Mouse (Mus musculus) heart, embryonic 14.5 days (tissue): ENCODE results near the gene D630045J12Rik. TPM values are rescaled to one million over a fixed set of nuclear protein-coding genes. Genes with fewer than 3 reads are reported as not detected.

Experiments
- ATAC-seq: fragments of 200-750 bp; cut with Nextera tagmentation; 2 replicates; pipeline ENCODE4 v1.8.0; 2017; ENCODE audit warnings: low read depth, moderate TSS enrichment; ENCODE audit not compliant: insufficient number of reproducible peaks, insufficient read depth, low FRiP score
- H3K27ac ChIP-seq, 2 experiments: fragments of 200-500 bp in 1 of 2; fragments of 300-500 bp in 1 of 2; sonication (generic) in 1 of 2; replicated peaks in 1 of 2; 2 replicates each; pipeline ENCODE4 v1.5.1; 2012 to 2014; ENCODE audit warnings: low read depth in 2 of 2, low read length in 2 of 2, control low read depth in 1 of 2, mild to moderate bottlenecking in 1 of 2, mixed read lengths in 1 of 2; ENCODE audit not compliant: control insufficient read depth in 1 of 2, insufficient read depth in 1 of 2
- H3K27me3 ChIP-seq: fragments of 300-500 bp; sonication (generic); 2 replicates; pipeline ENCODE4 v1.6.1; 2014; ENCODE audit warnings: mild to moderate bottlenecking, low read length, control low read depth; ENCODE audit not compliant: control insufficient read depth, insufficient read depth
- H3K36me3 ChIP-seq: fragments of 300-500 bp; sonication (generic); 2 replicates; pipeline ENCODE4 v1.6.1; 2014; ENCODE audit warnings: mild to moderate bottlenecking, control low read depth, low read length, mixed read lengths; ENCODE audit not compliant: control insufficient read depth, insufficient read depth
- H3K4me1 ChIP-seq, 2 experiments: fragments of 200-500 bp in 1 of 2; fragments of 300-500 bp in 1 of 2; sonication (generic) in 1 of 2; 2 replicates each; pipeline ENCODE4 v1.6.1; 2012 to 2014; ENCODE audit warnings: low read length in 2 of 2, control low read depth in 1 of 2, mixed read lengths in 1 of 2; ENCODE audit not compliant: control insufficient read depth in 2 of 2, insufficient read depth in 2 of 2
- H3K4me2 ChIP-seq: fragments of 300-500 bp; sonication (generic); 2 replicates; pipeline ENCODE4 v1.6.1; 2014; ENCODE audit warnings: mild to moderate bottlenecking, low read length
- H3K4me3 ChIP-seq, 2 experiments: fragments of 200-500 bp in 1 of 2; fragments of 300-500 bp in 1 of 2; sonication (generic) in 1 of 2; 2 replicates each; pipeline ENCODE4 v1.5.1; 2012 to 2014; ENCODE audit warnings: low read length in 2 of 2, mild to moderate bottlenecking in 2 of 2, control low read depth in 1 of 2, low read depth in 1 of 2, moderate library complexity in 1 of 2; ENCODE audit not compliant: control insufficient read depth in 1 of 2, insufficient read depth in 1 of 2
- H3K9ac ChIP-seq: fragments of 300-500 bp; sonication (generic); 2 replicates; pipeline ENCODE4 v1.6.1; 2014; ENCODE audit warnings: mild to moderate bottlenecking, low read length
- H3K9me3 ChIP-seq: fragments of 300-500 bp; sonication (generic); 2 replicates; pipeline ENCODE4 v1.6.1; 2016; ENCODE audit warnings: low read length, control low read depth; ENCODE audit not compliant: control insufficient read depth
- WGBS: fragments of 180-500 bp; shearing (Covaris S2); extraction: QIAGEN DNeasy Blood & Tissue Kit; methylation state at CpG from one replicate; pipeline ENCODE4 v1.1.7; 2014; 5-methylcytosine and 5-hydroxymethylcytosine counted together
- polyA plus RNA-seq: library from polyadenylated mRNA; unstranded; fragments of >200 nt; fragmentation: Nextera tagmentation; extraction: Ambion mirVana; gene quantifications from 2 replicates; pipeline ENCODE4 v1.2.1, GENCODE M21; 2014

D630045J12Rik gene
- polyA plus RNA-seq, 1 experiment from 2014 or later, result 1.9 TPM

DNA sequence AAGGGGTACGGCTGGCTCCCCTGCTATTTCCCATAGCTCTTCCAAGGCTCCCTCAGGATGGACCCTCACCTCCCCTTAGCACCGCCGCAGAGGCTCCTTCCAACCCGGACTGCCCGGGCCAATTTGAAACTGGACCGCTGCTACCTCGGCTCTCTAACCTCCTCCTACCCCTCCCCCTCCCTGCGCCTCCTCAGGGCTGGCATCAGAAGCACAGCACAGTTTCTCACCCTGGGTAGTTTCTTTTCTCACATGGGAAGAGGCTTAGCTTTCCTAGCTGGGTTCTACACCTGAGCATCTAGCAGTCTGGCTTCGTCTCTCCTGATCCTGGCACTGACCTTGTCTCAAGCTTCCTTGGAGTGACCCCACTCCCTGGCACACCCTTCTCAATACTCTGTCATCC lies 143.9 kb downstream of the D630045J12Rik start:
- Histone ChIP-seq H3K9ac (no peak overlapping the region), H3K36me3 (no peaks in the 10 kb centered on the region), H3K9me3 (no peaks in the 10 kb centered on the region), H3K27me3 (0 out of 2 replicates have a peak, but pooled peaks cover 3% of the 10 kb centered on the region), H3K4me3 (no peak overlapping the region), H3K27ac (no peak overlapping the region), H3K4me1 (peaks cover 0 to 2% of the 10 kb centered on the region in 2 experiments; a peak in 1 of 4 replicates), H3K4me2 (peak overlapping the region; percentile 40)
- ATAC-seq, result no peak
- WGBS, result 17% methylated on average over 9 of the region's 9 CpGs

DNA sequence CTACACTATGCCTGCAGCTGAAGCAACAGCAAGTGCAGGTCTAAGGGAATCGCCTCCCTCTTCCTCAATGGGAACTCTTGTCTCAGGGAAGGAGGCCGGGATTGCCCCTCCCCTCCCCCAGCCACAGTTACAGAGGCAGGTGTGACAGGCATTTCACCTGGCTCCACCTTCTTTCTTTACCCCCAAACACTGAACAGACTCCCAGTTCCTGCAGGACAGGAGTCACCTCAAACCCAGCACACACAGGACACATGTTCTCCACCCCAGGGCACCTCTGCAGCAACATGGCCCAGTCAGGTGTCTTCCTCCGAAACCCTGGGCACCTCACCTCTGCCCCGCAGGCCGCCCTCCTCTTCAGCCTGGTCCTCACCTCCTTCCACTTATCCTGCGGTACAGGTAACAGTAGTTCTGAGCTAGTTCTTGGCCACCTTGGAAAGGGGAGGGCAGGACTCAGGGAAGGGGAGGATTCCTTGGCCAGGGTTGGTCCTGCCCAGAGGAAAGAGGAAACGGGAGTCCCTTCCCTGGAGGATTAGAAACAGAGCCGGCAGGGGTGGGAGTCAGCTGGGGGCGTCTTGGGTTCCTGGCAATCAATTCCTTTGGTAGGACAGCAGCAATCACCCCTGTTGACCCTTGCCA lies 144.5 kb downstream of the D630045J12Rik start, which contains the start of gene Tmem213:
Gene Tmem213, plus strand, starts transcription at position 96 of the 636 bp plus-strand sequence.
- no peak within 1 kb of the TSS for H3K9ac ChIP-seq
- no peaks in the 10 kb centered on the region for H3K9me3 ChIP-seq
- H3K4me3 ChIP-seq, result no peak within 1 kb of the TSS
- peak within 1 kb of the TSS; percentile 40 for H3K4me2 ChIP-seq
- ATAC-seq, result no peak
- 0 out of 2 replicates have a peak, but pooled peaks cover 3% of the 10 kb centered on the region for H3K27me3 ChIP-seq
- no peak within 1 kb of the TSS for H3K27ac ChIP-seq
- no peaks in the 10 kb centered on the region for H3K36me3 ChIP-seq
- H3K4me1 ChIP-seq, result peaks cover 0 to 2% of the 10 kb centered on the region in 2 experiments; a peak in 1 of 4 replicates
- 35% methylated on average over 9 of the region's 9 CpGs for WGBS

DNA sequence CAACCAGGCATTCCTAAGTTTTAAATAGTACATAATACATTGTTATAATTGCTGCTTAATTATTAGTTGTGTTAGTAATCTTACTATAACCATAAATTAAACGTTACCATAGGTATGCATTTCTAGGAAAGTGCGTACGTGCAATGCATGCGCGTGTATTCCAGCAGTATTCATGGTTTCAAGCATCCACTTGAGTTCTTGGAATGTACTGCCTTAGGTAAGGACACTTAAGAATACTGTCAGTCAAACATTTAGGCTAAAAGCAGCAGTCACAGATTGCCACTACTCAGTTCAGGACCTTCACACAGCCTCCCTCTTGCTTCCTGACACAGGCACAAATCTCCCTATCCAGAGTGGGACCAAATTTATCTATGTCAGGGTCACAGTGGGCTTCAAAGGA lies 145.4 kb downstream of the D630045J12Rik start:
- Histone ChIP-seq H3K4me2 (no peak overlapping the region), H3K4me1 (peaks cover 0 to 4% of the 10 kb centered on the region in 2 experiments; a peak in 1 of 4 replicates), H3K4me3 (no peak overlapping the region), H3K27me3 (0 out of 2 replicates have a peak, but pooled peaks cover 3% of the 10 kb centered on the region), H3K36me3 (no peaks in the 10 kb centered on the region), H3K9ac (no peak overlapping the region), H3K9me3 (no peaks in the 10 kb centered on the region), H3K27ac (no peak overlapping the region)
- ATAC-seq, result no peak
- WGBS, result 74% methylated on average over 5 of the region's 5 CpGs

DNA sequence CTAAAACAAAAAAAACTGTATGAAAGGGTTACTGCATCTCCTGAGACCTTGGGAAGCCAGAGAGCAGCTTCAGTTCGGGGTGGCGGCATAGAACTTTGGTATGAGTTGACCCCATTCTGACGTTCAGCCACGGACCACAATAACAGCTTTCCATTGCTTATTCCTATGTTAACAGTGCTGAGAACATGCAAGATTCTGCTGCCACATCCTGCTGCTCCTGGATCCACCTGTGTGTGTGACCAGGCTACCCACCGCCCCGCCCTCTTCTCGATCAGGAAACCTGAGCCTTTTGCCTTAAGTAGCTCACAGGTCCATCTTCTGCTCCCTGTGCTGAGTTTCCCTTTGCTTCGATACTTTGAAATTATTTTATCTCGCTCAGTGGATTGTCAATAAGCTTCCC lies 147.9 kb downstream of the D630045J12Rik start:
- peaks cover 0 to 4% of the 10 kb centered on the region in 2 experiments; a peak in 1 of 4 replicates for H3K4me1 ChIP-seq
- H3K36me3 ChIP-seq, result no peaks in the 10 kb centered on the region
- H3K27ac ChIP-seq, result no peak overlapping the region
- no peak for ATAC-seq
- H3K4me3 ChIP-seq, result no peak overlapping the region
- 0 out of 2 replicates have a peak, but pooled peaks cover 3% of the 10 kb centered on the region for H3K27me3 ChIP-seq
- H3K9ac ChIP-seq, result no peak overlapping the region
- 84% methylated on average over 9 of the region's 9 CpGs for WGBS
- no peaks in the 10 kb centered on the region for H3K9me3 ChIP-seq
- no peak overlapping the region for H3K4me2 ChIP-seq

DNA sequence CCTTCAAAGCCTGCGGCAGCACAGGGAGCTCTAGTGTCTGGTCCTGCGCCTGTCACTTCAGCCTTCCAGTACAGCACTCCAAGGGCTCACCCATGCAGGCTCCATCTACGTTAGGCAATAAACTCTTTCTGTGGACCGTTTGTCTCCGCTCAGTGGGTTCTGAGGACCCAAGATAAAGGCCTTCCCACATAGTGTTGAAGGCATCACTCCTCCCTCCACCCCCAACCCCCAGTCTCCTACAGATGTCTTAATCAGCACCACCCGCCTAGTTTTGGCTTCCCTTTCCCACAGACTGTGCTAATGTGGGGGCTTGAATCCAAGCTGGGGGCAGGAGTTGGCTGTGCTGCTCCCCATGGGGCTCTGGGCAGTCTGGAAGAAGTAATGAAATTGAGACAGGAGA lies 150.0 kb downstream of the D630045J12Rik start:
- no peak overlapping the region for H3K9ac ChIP-seq
- no peaks in the 10 kb centered on the region for H3K27me3 ChIP-seq
- WGBS, result 35% methylated on average over 6 of the region's 6 CpGs
- no peak overlapping the region for H3K4me3 ChIP-seq
- H3K9me3 ChIP-seq, result no peaks in the 10 kb centered on the region
- H3K36me3 ChIP-seq, result no peaks in the 10 kb centered on the region
- H3K4me1 ChIP-seq, result peaks cover 0 to 2% of the 10 kb centered on the region in 2 experiments; a peak in 1 of 4 replicates
- ATAC-seq, result no peak
- no peak overlapping the region for H3K4me2 ChIP-seq
- H3K27ac ChIP-seq, result no peak overlapping the region

DNA sequence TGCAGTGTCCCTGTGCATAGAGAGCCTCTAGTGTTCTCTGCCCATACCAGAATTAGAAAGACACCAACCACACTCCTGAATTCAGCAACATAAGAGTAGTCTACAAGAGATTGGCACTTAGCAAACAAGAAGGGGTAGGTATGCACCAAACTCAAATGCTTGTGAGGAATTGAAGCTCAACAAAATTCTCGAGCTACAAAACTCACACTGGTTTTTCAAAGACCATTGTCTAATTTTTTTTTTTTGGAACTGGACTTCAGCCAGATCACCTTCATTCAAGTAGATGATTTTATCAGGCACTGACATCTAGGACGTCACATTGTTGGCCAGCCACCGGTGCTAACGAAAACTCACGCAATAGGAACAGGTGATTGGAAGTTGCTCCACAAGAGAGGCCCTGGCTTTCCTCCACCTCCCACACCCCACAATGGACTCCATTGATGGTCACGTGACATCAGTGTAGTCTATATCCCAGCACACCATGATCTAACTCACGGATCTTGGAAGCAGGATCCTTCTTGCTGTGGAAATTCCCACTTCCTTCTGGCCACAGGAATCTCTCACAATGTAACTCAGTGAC lies 151.5 kb downstream of the D630045J12Rik start:
- H3K36me3 ChIP-seq, result no peaks in the 10 kb centered on the region
- no peak overlapping the region for H3K4me2 ChIP-seq
- no peak overlapping the region for H3K4me3 ChIP-seq
- no peak overlapping the region for H3K27ac ChIP-seq
- peaks cover 0 to 2% of the 10 kb centered on the region in 2 experiments; a peak in 1 of 4 replicates for H3K4me1 ChIP-seq
- no peak for ATAC-seq
- no peaks in the 10 kb centered on the region for H3K27me3 ChIP-seq
- no peaks in the 10 kb centered on the region for H3K9me3 ChIP-seq
- WGBS, result 80% methylated on average over 7 of the region's 7 CpGs
- H3K9ac ChIP-seq, result no peak overlapping the region

DNA sequence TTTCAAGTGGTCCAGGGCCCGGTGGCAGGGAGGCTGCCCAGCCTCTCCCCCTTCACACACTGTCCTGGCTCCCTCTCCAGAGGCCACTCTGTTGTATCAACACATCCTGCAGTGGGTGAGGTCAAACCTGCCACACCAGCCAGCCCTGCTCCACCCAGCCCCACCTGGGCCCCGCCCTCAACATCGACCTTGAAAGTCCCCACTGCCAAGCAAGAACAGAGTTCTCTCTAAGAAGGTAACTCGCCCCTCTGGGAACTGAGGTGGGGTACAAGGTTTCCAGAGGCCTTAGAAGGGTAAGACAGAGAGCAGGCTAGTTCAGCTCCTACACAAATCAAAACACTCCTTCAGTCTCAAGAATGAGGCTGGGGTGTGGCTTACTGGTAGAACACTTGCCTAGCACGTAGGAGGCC lies 156.8 kb downstream of the D630045J12Rik start:
- H3K27ac ChIP-seq, result no peak overlapping the region
- ATAC-seq, result no peak
- H3K27me3 ChIP-seq, result no peaks in the 10 kb centered on the region
- no peaks in the 10 kb centered on the region; a peak in 1 of 4 replicates for H3K4me1 ChIP-seq
- no peak overlapping the region for H3K4me2 ChIP-seq
- no peak overlapping the region for H3K9ac ChIP-seq
- no peaks in the 10 kb centered on the region for H3K36me3 ChIP-seq
- 50% methylated on average over 5 of the region's 5 CpGs for WGBS
- H3K9me3 ChIP-seq, result no peaks in the 10 kb centered on the region
- H3K4me3 ChIP-seq, result no peak overlapping the region
